Mouse (Mus musculus) ovary, postnatal 36 days (tissue): ENCODE results near the gene Dag1.

Experiments used
- DNase-seq: peaks from one replicate; pipeline ENCODE4 v3.0.0; 2022; ENCODE audit warnings: low spot score, mixed read lengths

Dag1 gene

DNA sequence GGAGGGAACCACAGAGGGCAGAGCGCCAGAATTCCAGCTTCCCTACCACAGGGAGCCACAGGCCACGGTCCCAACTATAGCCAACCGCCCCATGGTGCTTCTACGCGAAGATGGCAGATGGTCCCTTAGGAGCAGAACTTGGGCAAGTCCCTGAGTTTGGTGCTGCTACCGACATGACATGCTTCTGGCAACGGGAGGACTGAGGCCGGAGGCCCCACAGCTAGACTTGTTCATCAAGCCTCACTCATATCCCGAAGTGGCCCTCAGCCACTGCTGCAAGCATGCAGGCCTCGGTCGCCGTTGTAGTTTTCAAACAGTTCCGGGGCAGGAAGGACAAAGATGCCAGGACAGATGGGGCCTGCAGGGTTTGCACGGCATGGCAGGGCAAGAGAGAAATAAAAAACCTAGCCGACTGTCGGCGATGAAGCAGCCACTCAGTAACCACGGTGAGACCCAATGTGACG lies 80.2 kb downstream of the Dag1 start:
- DNase-seq: no peak

DNA sequence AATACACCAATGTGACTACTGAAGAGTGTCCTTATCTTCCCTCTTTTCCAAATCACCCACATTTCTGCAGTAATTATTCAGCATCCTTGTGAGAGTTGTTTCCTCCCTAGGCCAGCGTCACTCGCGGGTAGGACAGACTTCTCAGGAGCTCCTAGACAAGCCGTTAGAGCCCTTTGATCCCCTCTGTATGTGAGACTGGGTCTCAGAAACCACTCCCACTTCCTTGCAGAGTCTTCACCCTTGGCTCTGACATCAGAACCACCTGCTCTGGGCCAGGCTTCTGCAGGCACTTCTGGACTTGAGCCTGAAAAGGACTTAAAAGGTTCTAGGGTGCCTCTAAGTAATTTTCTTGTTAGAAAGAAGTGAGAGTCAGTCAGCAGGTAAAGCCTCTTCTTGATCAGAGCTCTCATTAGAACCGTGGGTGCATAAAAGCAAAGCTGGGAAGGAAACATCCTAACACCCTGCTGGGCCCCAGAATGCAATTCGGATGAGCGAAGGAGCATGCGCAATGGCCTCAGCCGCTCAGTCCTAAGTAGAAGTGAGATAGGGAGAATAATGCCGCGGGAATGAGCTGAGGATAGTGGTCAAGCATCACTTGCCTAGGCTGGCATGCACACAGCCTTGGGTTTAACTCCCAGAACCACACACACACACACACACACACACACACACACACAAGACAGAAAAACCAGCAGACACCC lies 80.8 kb downstream of the Dag1 start:
- no peak for DNase-seq

DNA sequence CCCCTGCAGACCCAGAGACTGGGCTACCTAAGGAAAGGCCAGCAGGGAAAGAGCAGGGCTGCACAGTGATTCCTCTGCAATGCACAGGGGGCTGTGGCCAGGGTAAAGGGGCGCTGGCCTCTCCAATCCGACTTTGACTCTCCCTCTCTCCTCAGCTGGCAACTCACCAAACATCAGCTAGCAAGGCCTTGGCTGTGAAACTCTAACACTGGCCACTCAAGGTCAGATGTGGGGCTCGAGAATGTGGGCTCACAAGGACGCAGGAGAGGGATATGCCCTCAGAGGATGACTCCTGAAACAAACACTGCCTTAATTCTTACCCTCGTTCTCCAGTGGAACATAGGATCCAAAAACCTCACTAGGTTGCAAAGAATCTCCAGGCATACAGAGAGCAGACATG lies 85.4 kb downstream of the Dag1 start:
- DNase-seq: peak; percentile 37

DNA sequence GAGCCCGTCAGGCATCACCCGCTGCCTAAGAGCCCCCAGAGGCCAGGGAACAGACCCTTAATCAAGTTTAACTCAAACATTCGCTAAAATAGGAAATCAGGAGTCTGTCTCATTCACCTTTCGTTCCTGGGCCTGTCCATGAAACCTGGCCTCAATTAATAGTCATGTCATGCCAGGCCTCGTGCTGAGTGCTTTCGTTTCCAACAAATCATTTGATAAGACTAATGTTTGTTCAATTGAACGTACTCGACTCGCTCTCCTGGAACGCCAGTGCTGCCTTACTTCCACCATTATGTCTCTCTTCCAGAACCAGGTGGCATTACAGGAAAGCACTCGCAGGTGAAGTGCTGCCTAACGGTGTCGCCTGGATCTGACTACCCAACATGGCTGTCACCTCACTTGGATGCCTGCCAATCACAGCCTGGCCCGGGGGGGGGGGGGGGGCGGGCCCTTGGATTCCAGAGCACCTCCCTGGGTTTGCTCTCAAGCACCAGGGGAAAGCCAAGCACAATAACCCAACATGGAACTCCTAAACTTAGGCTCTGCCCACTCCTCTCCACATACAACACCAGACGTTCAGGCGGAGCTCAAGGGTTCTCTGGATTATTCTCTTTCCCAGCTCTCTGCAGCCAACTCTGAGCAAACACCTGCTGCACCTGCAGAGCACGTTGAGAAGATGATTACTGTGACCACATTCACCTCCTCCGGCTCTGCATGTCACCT lies 88.5 kb downstream of the Dag1 start:
- DNase-seq: no peak

DNA sequence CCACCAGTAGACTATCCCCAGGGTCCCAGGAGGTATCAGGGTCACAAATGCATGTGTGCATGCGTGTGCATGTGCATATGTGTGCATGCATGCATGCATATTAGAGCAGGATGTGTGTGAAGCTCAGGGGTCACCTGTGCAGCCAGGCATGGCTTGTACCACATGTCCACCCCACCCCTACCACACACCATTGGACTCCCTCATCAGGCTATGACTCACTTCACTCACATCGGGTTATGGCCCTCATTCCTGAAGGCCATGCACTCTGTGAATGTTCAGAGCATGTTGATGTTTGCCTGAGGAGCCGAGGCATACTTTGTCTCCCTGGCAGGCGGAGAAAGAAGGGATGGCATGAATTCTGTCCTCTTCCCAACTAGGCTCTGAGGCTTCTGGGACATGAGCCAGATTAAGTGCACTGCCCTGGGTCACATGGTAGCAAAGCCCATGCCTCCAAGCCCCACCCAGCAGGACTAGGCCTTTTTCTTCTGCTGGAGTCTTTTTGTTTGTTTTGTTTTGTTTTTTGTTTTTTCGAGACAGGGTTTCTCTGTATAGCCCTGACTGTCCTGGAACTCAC lies 90.9 kb downstream of the Dag1 start:
- no peak for DNase-seq

DNA sequence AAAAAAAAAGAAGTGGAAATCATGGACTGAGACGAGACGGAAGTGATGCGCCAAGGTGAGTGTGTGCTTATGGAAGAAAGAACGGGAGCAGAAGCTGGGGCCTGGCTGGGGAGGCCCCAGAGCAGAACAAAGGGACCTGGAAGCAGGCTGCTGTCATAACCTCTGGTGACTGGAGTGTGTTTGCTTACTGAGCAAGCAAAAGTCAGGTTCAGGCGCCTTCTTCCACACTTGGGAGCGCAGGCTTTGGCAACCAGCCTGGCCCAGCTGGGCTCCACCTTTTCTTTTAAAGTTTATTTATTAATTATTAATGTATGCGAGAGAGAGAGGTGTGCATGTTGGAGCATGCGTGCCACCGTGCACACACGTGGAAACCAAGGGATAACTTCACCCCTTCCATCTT lies 94.0 kb downstream of the Dag1 start:
- DNase-seq: no peak

DNA sequence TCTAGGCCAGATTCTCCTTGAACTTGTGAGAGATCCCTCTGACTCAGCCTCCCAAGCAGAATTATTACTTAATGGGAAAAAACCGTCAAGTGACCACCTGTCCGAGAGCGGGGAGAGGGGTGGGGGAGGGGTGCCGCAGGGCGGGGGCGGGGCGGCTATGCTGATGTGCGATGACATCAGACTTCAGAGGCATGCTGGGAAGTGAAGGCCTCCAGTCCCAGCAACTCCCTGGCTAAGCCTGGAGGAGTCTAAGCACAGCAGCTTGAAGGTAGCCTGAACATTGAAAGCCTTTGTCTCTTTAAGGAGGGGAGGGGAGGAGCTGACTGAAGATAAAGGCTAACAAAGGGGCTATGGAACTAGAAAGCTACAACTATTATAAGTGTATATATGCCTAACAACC lies 98.6 kb downstream of the Dag1 start:
- DNase-seq: no peak

DNA sequence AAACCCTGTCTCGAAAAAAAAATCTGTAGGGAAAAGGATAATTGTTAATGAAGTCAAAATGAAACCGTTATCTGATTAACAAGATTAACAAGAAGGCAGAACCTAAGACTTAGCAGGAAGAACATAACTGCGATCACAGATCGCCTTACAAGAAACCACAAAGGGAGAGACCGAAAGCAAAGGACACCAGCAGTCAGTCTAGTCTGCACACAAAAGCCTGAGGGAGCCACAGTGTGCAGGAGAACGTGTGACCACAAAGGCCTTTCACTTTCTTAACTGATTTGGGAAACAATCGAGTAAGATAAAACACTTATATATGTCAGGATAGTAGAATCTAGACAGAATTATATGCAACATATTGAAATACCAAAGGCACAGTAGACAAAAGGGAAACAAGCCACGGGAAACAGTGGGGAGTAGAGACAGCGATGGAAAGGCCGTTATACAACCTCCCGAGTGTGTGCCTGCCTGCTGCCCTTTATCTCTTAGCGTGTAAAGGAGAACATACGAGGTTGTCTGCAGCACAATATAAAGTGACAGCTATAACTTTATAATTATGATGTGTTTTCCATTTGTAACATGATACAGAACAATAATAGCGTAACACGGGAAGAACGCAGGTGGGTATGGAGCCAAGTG lies 100.0 kb downstream of the Dag1 start:
- no peak for DNase-seq

DNA sequence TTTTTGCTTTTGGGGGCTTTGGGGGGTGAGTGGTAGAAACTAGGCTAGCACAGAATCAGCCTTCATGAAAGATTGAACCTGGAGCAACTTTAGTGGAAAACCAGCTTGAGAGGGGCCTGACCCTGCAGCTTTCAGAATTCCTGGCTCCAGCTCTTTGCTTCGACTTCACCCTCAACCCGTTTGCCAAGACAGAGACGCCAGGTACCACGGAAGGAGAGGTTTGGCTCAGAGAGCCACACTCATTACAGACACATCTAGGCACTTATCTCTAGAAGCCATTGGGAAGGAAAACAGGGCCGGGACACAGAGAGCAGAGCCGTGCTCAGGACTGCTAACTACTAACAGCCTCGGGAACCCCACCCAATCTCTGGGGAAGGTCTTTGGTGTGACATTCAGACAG lies 105.9 kb downstream of the Dag1 start:
- DNase-seq: no peak

DNA sequence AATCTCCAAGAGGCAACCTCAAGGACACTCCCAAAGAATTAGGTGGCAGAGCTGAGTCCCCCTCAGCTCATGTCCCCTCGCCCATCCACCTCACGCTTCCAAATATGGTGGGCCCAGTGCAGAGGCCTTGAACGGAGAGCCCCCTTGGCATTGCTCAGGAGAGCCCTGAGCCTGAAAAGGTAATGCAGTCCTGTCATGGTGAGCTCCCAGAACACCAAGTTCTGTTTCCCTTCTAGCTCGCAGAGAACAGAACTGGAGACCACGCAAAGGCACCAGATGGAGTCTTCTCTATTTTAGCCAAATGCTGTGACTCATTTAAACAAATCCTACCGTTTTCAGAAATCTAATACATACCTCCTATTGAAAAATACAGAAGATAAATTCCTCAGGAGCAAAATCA lies 106.3 kb downstream of the Dag1 start:
- DNase-seq: no peak

DNA sequence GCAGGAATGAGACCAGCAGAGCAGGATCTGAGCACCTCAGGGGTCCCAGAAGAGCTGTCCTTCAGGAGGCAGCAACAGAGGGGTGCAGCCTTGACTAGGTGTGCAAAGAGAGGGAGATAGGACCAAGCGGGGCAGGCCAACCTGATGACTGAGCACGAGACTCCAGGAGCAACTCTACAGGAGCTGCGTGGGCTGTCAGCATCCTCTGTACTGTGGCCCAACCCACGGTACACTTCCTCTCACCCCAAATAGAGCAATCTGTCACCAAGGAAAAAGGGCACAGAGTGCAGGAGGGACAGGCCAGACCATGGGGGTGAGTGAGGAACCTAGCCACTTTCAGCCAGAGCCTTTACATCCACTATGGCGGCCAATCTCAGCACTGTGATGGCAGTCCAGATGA lies 107.0 kb downstream of the Dag1 start:
- no peak for DNase-seq

DNA sequence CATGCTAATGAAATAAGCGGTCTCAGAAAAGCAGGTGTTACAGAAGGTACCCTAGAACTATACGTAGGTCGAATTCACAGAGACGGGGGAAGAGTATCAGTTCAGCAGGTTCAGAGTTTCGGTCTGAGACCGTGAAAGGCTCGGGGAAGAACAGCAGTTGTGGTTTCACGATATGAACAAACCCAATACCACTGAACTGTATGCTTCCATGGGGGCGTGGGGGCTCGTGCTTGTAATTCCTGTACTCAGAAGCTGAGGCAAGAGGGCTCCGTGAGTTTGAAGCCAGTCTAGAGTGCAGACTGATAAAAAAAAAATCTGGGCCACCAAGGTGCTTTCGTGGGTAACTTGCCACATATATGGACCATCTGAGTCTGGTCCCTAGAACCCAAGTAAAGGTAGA lies 108.9 kb downstream of the Dag1 start:
- no peak for DNase-seq
